17 mouse cellular contexts compared by ENCODE assay signal in genomic region chr7:84579769-84580168, GRCm38 (mm10). TPM values are rescaled to one million over a fixed set of nuclear protein-coding genes. Genes with fewer than 3 reads are reported as not detected.
DNase-seq lines count a peak whose midpoint lies in the region; TF ChIP-seq lines count a peak whose summit lies in the region.
"Had no signal": no experiment of that assay in that cellular context is flagged by ENCODE, and none has a peak within 500 bp of the region (broad histone marks: within the 10 kb centered on the region; RNA-seq: fewer than 3 reads in every experiment).

No protein-coding gene starts in this region.

- H3K4me3 ChIP-seq in layer of hippocampus, adult 2 months = no peak overlapping the region
- H3K4me3 ChIP-seq: embryonic facial prominence, embryonic 13.5 days; forebrain, embryonic 12.5 days; intestine, embryonic 15.5 days had no signal

- peak; percentile 44 to 57 for DNase-seq in frontal cortex, adult 2 months (ENCODE audit: extremely low spot score in 1 of 2, low spot score in 1 of 2)
- DNase-seq in frontal cortex, postnatal 14 days (ENCODE audit: low spot score in 2 of 2) = no peak
- DNase-seq in layer of hippocampus, adult 2 months (ENCODE audit: low spot score in 2 of 2) = no peak
- DNase-seq in layer of hippocampus, adult 9-10 months (ENCODE audit: low spot score) = no peak
- peak; percentile 18 for DNase-seq in ZHBTc4 (ENCODE audit: low read depth, low spot score)
- peak; percentile 41 for DNase-seq in telencephalon, adult 2 months (ENCODE audit: low read depth, low spot score)
- DNase-seq: adrenal gland, adult 8-10 months; cerebellum, adult 11-12 months; cerebellum, adult 9-11 months; cerebellum, postnatal 36 days; gastrocnemius, postnatal 14 days; heart, postnatal 10 days had no signal

- peak overlapping the region; percentile 57; the same call in 1 of the 2 replicates for H3K27ac ChIP-seq in layer of hippocampus, adult 2 months
- H3K27ac ChIP-seq: embryonic facial prominence, embryonic 13.5 days; forebrain, embryonic 12.5 days; hindbrain, embryonic 14.5 days; intestine, embryonic 15.5 days had no signal

- no peak for TF ChIP-seq CTCF in layer of hippocampus, adult 2 months (conservative IDR thresholded peaks at IDR 0.05)

RNA-seq across cellular contexts. Expression of gene Fah, which starts 26.8 kb away (rescaled TPM):
- polyA plus RNA-seq in frontal cortex, adult 2 months (2012; rRNA removed) = 37.3 and 38.1 TPM in 2 replicates
- 10 to 100 TPM; 20.7 to 21.0 TPM for total RNA-seq in layer of hippocampus, adult 2 months (2021)

RNA-seq across cellular contexts. Expression of gene Gm2115, which starts 51.0 kb away (rescaled TPM):
- polyA plus RNA-seq in frontal cortex, adult 2 months (2012; rRNA removed) = 5.2 and 5.5 TPM in 2 replicates
- total RNA-seq in layer of hippocampus, adult 2 months (2021) = 10 to 100 TPM; 81.8 to 82.2 TPM
- total RNA-seq: hematopoietic stem cell, adult 5-6 weeks had no signal

Comparison
In these comparisons a context has a peak if more than half of its experiments do, and no peak if none do; other contexts are left out.
1. DNase-seq: peak in frontal cortex, adult 2 months (2 of 2), ZHBTc4 (single experiment) and telencephalon, adult 2 months (single experiment); none in frontal cortex, postnatal 14 days (0 of 2), layer of hippocampus, adult 2 months (0 of 2) and layer of hippocampus, adult 9-10 months (single experiment).